Mouse (Mus musculus) kidney, embryonic 16.5 days (tissue): Measurements from ENCODE around the gene A930017K11Rik. TPM values are rescaled to one million over a fixed set of nuclear protein-coding genes. Genes with fewer than 3 reads are reported as not detected.

Experiments
- ATAC-seq: fragments of 200-750 bp; cut with Nextera tagmentation; 2 replicates; pipeline ENCODE4 v1.8.0; 2017; ENCODE audit warnings: moderate TSS enrichment; ENCODE audit not compliant: low FRiP score, low TSS enrichment
- H3K27ac ChIP-seq: fragments of 300-500 bp; sonication (generic); 2 replicates; pipeline ENCODE4 v1.5.1; 2014; ENCODE audit warnings: low read length
- H3K27me3 ChIP-seq: fragments of 300-500 bp; sonication (generic); 2 replicates; pipeline ENCODE4 v1.6.1; 2014; ENCODE audit warnings: low read length, control low read depth, mixed read lengths; ENCODE audit not compliant: insufficient read depth
- H3K36me3 ChIP-seq: fragments of 300-500 bp; sonication (generic); 2 replicates; pipeline ENCODE4 v1.6.1; 2014; ENCODE audit warnings: low read length, control low read depth, mixed read lengths; ENCODE audit not compliant: insufficient read depth
- H3K4me1 ChIP-seq: fragments of 300-500 bp; sonication (generic); 2 replicates; pipeline ENCODE4 v1.6.1; 2014; ENCODE audit warnings: low read length, control low read depth, mixed read lengths; ENCODE audit not compliant: insufficient read depth
- H3K4me2 ChIP-seq: fragments of 300-500 bp; sonication (generic); replicated peaks from 2 replicates; pipeline ENCODE4 v1.6.1; 2014; ENCODE audit warnings: low read depth, low read length
- H3K4me3 ChIP-seq: fragments of 300-500 bp; sonication (generic); 2 replicates; pipeline ENCODE4 v1.5.1; 2014; ENCODE audit warnings: mild to moderate bottlenecking, low read length
- H3K9ac ChIP-seq: fragments of 300-500 bp; sonication (generic); replicated peaks from 2 replicates; pipeline ENCODE4 v1.6.1; 2014; ENCODE audit warnings: low read length
- H3K9me3 ChIP-seq: fragments of 300-500 bp; sonication (generic); 2 replicates; pipeline ENCODE4 v1.6.1; 2016; ENCODE audit warnings: low read length, control low read depth
- WGBS: fragments of 180-500 bp; shearing (Covaris S2); extraction: QIAGEN DNeasy Blood & Tissue Kit; methylation state at CpG from one replicate; pipeline ENCODE4 v1.1.7; 2014; 5-methylcytosine and 5-hydroxymethylcytosine counted together
- polyA plus RNA-seq: library from polyadenylated mRNA; unstranded; fragments of >200 nt; fragmentation: Nextera tagmentation; extraction: Ambion mirVana; gene quantifications from 2 replicates; pipeline ENCODE4 v1.2.1, GENCODE M21; 2015

The A930017K11Rik gene
- polyA plus RNA-seq, 1 experiment from 2014 or later = 8.1 TPM

DNA sequence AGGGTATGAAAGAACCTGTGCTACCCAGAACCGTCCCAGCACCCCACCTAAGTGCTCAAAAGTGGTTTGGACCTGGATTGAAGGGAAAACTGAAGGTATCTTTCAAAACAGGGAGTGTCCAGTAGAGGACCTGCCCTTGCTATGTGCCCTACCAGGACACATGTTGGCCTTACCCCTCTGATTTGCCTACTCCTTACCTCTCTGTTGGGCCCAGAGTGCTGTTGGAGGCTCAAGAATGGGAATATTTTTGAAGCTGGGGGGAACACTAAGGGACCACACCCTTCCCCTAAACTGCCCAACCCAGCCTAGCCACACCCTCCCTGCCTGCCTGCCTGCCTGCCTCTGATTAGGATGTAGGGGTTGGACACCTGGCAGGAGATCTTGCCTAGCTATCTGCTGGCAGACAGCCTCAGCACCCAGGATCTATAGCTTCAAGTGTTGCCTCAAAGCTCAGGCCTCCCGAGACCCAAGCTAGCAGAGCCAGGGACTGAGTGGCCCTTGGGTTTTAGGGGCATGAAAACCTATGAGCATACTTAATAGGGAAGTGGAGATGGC, 9.7 kb downstream of the A930017K11Rik start:
- Histone ChIP-seq H3K4me3 (no peak overlapping the region), H3K4me2 (no peak overlapping the region), H3K27me3 (no peaks in the 10 kb centered on the region), H3K9ac (no peak overlapping the region), H3K36me3 (no peaks in the 10 kb centered on the region), H3K27ac (no peak overlapping the region), H3K4me1 (peaks cover 15% of the 10 kb centered on the region), H3K9me3 (no peaks in the 10 kb centered on the region)
- WGBS = 78% methylated on average over 2 of the region's 2 CpGs
- no peak for ATAC-seq

DNA sequence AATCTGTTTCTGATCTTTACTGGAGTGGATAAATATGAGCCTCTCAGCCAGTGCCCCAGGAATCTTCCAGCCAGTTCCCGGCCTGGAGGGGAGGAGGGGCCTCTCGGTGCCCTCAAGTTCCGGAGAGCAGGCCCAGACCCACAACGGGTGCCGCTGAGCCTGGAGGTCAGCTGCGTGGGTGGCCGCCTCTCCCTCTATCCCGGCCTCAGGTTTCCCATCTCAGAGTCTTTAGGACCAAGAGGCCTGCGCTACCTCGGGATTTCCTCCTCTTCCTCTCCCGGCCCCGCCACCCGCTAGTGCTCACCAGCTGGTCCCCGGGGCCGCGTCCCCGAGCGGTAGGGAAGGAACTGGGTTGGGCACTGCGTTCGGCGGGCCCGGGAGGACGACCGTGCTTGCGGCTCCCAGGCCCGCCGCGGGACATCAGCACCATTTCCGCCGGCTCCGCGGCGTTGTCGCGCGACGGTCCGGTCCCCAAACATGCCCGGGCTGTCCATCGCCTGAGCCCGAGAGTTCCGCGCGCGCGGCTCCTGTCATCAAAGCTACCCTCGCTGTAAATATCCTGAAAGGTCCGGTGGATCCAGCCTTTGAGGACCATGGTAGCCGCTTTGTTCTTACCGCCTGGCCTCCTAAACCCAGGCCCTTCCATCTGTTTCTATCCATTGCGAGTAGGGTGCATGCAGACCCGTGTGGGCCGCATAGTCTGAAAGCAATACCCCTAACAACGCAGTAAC, 10.7 kb downstream of the A930017K11Rik start:
- 1% methylated on average over 54 of the region's 54 CpGs for WGBS
- Histone ChIP-seq H3K36me3 (peaks cover 5% of the 10 kb centered on the region), H3K27ac (peak overlapping the region; percentile 96), H3K4me2 (peak overlapping the region; percentile 83), H3K9me3 (no peaks in the 10 kb centered on the region), H3K4me3 (peak overlapping the region; percentile 93), H3K4me1 (peaks cover 15% of the 10 kb centered on the region), H3K27me3 (no peaks in the 10 kb centered on the region), H3K9ac (peak overlapping the region; percentile 98)
- ATAC-seq = peak; percentile 46; the same call in 1 of the 2 replicates

DNA sequence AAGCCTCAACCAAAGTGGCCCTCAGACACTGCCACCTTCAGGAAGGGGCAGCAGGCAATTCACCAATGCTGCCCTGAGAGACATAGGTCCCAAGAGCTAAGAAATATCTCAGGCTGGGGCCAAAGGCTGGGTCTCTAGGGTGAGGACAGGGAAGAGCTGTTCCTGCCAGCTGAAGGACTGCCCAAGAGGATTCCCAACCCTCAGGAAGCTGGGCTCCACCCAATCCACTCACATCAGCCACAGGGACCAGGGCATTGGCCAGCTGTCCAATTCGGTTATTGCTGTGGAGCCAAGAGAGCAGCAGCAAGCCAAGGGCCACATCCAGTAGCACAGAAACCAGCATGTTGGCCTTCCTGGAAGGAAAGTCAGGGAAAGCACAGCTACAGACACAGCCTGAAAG, 17.8 kb downstream of the A930017K11Rik start:
- WGBS = 81% methylated on average over 1 of the region's 1 CpGs
- no peak overlapping the region for H3K9ac ChIP-seq
- H3K36me3 ChIP-seq = peaks cover 66% of the 10 kb centered on the region
- no peak for ATAC-seq
- H3K9me3 ChIP-seq = no peaks in the 10 kb centered on the region
- no peaks in the 10 kb centered on the region for H3K4me1 ChIP-seq
- no peaks in the 10 kb centered on the region for H3K27me3 ChIP-seq
- no peak overlapping the region for H3K27ac ChIP-seq
- no peak overlapping the region for H3K4me3 ChIP-seq
- H3K4me2 ChIP-seq = no peak overlapping the region

DNA sequence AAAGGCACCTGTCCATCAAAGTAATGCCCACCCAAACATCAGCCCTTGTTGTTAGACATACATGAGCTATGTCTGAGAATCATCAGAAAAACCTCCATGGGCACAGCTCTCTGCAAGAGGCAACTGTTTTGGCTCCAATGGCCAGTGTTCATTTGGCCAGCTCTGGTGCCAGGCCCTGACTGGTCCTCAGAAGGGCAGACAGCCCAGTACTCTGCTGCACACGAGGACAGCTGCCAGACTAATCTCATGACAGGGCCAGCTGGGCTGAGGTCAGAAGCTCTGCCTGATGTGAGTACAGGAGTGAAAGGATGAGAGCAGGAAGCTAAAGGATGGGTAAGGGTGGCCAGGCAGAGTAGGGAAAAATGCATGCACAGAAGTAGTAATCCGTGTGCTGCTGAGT, 27.0 kb downstream of the A930017K11Rik start:
- Histone ChIP-seq H3K36me3 (peaks cover 35% of the 10 kb centered on the region), H3K9ac (no peak overlapping the region)
- 84% methylated on average over 2 of the region's 2 CpGs for WGBS

DNA sequence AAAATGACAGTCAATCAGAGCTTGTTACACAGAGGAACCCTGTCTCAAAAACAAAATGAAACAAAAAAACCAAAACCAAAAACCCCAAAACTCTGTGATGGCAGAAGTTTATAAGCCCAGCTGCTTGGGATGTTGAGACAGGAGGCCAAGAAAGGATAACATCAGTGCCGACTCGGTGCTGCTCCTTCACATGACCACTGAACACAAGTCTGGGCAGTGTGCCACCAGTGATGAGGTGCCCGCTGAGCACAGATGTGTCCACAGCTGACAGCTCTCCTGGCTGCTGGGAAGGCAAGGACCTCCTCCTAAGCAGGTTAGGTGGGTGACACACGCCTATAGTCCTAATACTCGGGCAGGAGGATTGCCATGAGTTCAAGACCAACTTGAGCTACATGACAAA, 30.2 kb downstream of the A930017K11Rik start:
- ATAC-seq = no peak
- peaks cover 12% of the 10 kb centered on the region for H3K4me1 ChIP-seq
- 86% methylated on average over 5 of the region's 5 CpGs for WGBS
- H3K36me3 ChIP-seq = peaks cover 13% of the 10 kb centered on the region; the same call in 1 of the 2 replicates
- H3K4me2 ChIP-seq = no peak overlapping the region
- H3K27ac ChIP-seq = no peak overlapping the region
- no peaks in the 10 kb centered on the region for H3K9me3 ChIP-seq
- H3K9ac ChIP-seq = no peak overlapping the region
- no peak overlapping the region for H3K4me3 ChIP-seq
- H3K27me3 ChIP-seq = no peaks in the 10 kb centered on the region

More for the DNA sequence above, 27.0 kb downstream of the A930017K11Rik start:
- H3K4me3 ChIP-seq = no peak overlapping the region
- no peaks in the 10 kb centered on the region for H3K4me1 ChIP-seq
- H3K4me2 ChIP-seq = no peak overlapping the region
- no peaks in the 10 kb centered on the region for H3K9me3 ChIP-seq
- no peak overlapping the region for H3K27ac ChIP-seq
- no peaks in the 10 kb centered on the region for H3K27me3 ChIP-seq
- no peak for ATAC-seq

DNA sequence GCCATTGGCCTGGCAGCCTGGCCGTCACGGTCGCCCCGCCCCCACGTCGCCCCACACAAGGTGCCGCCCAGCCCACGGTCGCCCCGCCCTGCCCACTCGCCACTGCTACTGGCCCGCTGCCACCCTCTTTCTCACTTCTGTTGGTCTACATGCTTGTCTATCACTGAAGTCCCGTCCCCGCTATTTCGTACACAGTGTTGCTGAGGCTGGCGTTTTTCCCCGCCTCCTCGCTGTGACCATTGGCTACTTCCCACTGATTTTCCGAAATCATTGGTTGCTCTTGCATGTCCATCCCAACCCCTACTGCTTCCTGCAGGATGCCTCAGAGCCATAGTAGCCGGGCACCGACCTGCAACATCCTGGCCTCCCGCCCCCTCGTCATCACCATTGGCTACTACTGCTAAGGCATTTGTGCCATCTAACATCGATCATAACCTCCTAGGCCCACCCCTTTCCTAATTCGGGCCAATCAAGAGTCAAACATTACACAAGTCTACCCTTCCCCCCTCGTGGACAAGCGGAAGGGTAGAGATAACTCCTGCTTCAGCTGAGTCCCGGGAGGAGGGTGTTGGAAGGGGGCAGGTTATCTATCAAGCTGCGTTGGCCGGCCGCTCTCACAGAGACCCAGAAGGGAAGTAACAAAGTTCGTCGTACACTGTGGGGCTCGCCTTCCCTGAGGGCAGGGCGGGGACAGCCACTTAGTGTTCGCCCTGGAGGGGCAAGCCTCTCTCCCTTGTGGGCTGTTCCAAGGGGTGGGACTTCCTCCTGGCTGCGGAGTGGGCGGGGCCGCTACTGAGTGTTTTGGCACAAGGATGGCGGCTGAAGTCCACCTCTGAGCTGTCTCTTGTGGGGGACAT, 32.4 kb downstream of the A930017K11Rik start:
- Histone ChIP-seq H3K27me3 (no peaks in the 10 kb centered on the region), H3K9me3 (no peaks in the 10 kb centered on the region), H3K27ac (peak overlapping the region; percentile 97), H3K36me3 (no peaks in the 10 kb centered on the region), H3K4me2 (peak overlapping the region; percentile 69), H3K9ac (peak overlapping the region; percentile 79), H3K4me3 (peak overlapping the region; percentile 93), H3K4me1 (peaks cover 12% of the 10 kb centered on the region)
- WGBS = under 1% methylated on average over 37 of the region's 40 CpGs
- peak; percentile 99 for ATAC-seq

DNA sequence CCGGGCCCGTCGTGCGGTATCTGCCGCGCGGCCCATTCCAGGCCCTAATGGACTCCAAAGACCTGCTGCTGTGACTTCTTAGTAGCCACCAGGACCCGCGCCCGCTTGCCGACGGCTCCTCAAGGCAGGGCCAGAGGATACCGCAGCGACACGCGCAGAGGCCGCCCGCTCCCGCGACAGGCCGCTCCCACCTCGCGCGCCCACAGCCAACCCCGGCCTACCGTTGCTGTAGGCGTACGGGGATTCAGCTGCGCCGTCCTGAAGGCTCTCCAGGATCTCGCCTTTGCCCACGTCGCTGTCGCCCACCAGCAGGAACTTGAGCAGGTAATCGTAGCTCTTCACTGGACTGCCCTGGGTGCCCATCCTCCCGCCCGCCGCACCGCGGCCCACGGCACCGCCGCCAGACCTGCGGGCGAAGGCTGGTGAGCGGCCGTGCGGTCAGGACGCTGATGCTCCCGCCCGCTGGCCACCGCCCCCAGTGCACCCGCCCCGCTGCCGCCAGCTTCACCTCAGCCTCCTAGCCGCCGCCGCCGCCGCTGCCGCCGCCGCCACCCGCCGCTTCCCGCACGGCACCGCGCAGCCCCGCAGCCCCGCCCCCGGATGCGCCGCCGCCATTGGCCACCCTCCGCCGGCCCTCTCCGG, 33.1 kb downstream of the A930017K11Rik start, which contains the start of gene Rab40c:
TSS of gene Rab40c (minus strand) at position 584 of the 642 bp plus-strand sequence.
- Histone ChIP-seq H3K27me3 (no peaks in the 10 kb centered on the region), H3K4me2 (peak within 1 kb of the TSS; percentile 69), H3K4me3 (peak within 1 kb of the TSS; percentile 93), H3K9ac (peak within 1 kb of the TSS; percentile 84), H3K36me3 (no peaks in the 10 kb centered on the region), H3K9me3 (no peaks in the 10 kb centered on the region), H3K27ac (peak within 1 kb of the TSS; percentile 97), H3K4me1 (peaks cover 12% of the 10 kb centered on the region)
- ATAC-seq = no peak
- WGBS = under 1% methylated on average over 59 of the region's 78 CpGs

DNA sequence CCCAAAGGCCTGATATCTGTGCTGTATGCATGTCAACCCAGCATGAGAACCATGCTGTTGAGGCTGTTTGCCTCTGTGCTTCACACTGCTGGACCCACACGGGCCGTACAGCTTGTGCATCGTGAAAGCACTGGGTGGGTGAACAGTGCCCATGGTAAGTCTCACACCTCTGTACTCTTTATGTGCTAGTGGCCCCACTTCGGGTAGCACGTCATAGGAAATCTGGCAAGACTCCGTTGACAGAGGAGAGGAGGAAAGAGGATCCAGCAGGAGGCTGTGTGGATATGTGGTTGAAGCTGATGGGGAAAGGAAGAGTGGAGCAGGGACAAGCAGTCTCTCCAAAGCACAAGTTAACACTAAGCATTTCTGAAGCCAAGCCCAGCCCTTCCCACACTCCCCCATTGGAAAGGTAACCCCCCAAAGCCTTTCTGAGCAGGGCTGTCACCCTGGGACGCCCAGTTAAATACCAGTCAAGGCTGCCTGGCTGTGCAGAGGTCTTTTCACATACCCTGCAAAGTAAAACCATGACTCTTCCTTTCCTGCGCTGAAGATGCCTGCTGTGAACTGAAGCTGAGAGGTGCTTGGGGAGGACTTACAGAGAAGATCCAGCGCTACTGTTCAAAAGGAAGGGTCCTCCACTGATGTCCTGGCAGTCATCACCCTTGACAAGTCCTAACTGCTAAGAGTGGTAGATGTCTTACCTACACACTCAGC, 34.2 kb downstream of the A930017K11Rik start:
- Histone ChIP-seq H3K9ac (peak overlapping the region; percentile 84), H3K4me1 (peaks cover 15% of the 10 kb centered on the region), H3K4me2 (peak overlapping the region; percentile 61), H3K27me3 (no peaks in the 10 kb centered on the region), H3K9me3 (no peaks in the 10 kb centered on the region), H3K36me3 (no peaks in the 10 kb centered on the region), H3K27ac (no peak overlapping the region), H3K4me3 (peak overlapping the region; percentile 93)
- 86% methylated on average over 9 of the region's 9 CpGs for WGBS
- no peak for ATAC-seq
